Mouse (Mus musculus) ES-E14 (cell line): ENCODE results near the gene Fbxo31. TPM values are rescaled to one million over a fixed set of nuclear protein-coding genes. Genes with fewer than 3 reads are reported as not detected.

Experiments
- DNase-seq: peaks from one replicate; pipeline ENCODE4 v3.0.0-alpha.2; 2013; ENCODE audit warnings: low read depth, low spot score
- H3K27ac ChIP-seq: 2 replicates; pipeline ENCODE4 v1.5.1; 2012; ENCODE audit warnings: low read depth, mild to moderate bottlenecking, low read length, moderate library complexity, mixed read lengths; ENCODE audit not compliant: poor library complexity, insufficient read depth, severe bottlenecking
- H3K36me3 ChIP-seq: 2 replicates; pipeline ENCODE4 v1.6.1; 2012; ENCODE audit warnings: mild to moderate bottlenecking, low read length, moderate library complexity, mixed read lengths; ENCODE audit not compliant: control insufficient read depth, poor library complexity, insufficient read depth, severe bottlenecking
- H3K4me1 ChIP-seq, 2 experiments: fragments of 150-350 bp in 1 of 2; sonication (generic) in 1 of 2; 2 replicates each; pipeline ENCODE4 v1.6.1; 2012; ENCODE audit warnings: low read length in 2 of 2, mild to moderate bottlenecking in 1 of 2, mixed read lengths in 1 of 2; ENCODE audit not compliant: control insufficient read depth in 2 of 2, insufficient read depth in 2 of 2, poor library complexity in 1 of 2
- H3K4me3 ChIP-seq, 2 experiments: fragments of 150-350 bp in 1 of 2; sonication (generic) in 1 of 2; 2 replicates each; pipeline ENCODE4 v1.5.1; 2012; ENCODE audit warnings: low read length in 2 of 2, low read depth in 1 of 2, mild to moderate bottlenecking in 1 of 2, mixed read lengths in 1 of 2; ENCODE audit not compliant: insufficient read depth in 1 of 2, poor library complexity in 1 of 2, severe bottlenecking in 1 of 2
- H3K9ac ChIP-seq: 2 replicates; pipeline ENCODE4 v1.6.1; 2012; ENCODE audit warnings: low read depth, mild to moderate bottlenecking, low read length, mixed read lengths; ENCODE audit not compliant: poor library complexity, insufficient read depth, severe bottlenecking
- H3K9me3 ChIP-seq: fragments of 150-350 bp; sonication (generic); 2 replicates; pipeline ENCODE4 v1.6.1; 2012; ENCODE audit warnings: low read depth, mild to moderate bottlenecking, low read length; ENCODE audit not compliant: control insufficient read depth, insufficient read depth
- CHD2 ChIP-seq: IDR thresholded peaks from 2 replicates; pipeline ENCODE4 v1.6.1; 2014; ENCODE audit warnings: mild to moderate bottlenecking, low read depth, low read length, inconsistent platforms
- HCFC1 ChIP-seq: IDR thresholded peaks from 2 replicates; pipeline ENCODE4 v1.6.1; 2012; ENCODE audit warnings: low read length, inconsistent platforms, borderline replicate concordance; ENCODE audit not compliant: insufficient read depth
- MAFK ChIP-seq: IDR thresholded peaks from 2 replicates; pipeline ENCODE4 v1.6.1; 2014; ENCODE audit warnings: mild to moderate bottlenecking, low read depth, low read length, inconsistent platforms; ENCODE audit not compliant: insufficient read depth
- ZC3H11A ChIP-seq: IDR thresholded peaks from 2 replicates; pipeline ENCODE4 v1.6.1; 2012; ENCODE audit warnings: low read depth, mild to moderate bottlenecking, inconsistent platforms, low read length, borderline replicate concordance
- ZNF384 ChIP-seq: IDR thresholded peaks from 2 replicates; pipeline ENCODE4 v1.6.1; 2012; ENCODE audit warnings: low read depth, low read length, inconsistent platforms
- in situ Hi-C, 2 experiments: fragments of 600-800 bp; cut with MboI; formaldehyde crosslinking; loops; one replicate each; pipeline ENCODE4 v1.15.1; 2025; ENCODE audit warnings: low sequenced_read_pairs in 2 of 2, inconsistent platforms in 1 of 2; ENCODE audit not compliant: unreplicated experiment in 2 of 2
- total RNA-seq: library from RNA; depleted of rRNA; stranded (reverse); fragments of 300-350 nt; gene quantifications from 2 replicates; pipeline ENCODE4 v1.2.3, GENCODE M21; 2012

The Fbxo31 gene
- total RNA-seq, 1 experiment, result 15.5 TPM

DNA sequence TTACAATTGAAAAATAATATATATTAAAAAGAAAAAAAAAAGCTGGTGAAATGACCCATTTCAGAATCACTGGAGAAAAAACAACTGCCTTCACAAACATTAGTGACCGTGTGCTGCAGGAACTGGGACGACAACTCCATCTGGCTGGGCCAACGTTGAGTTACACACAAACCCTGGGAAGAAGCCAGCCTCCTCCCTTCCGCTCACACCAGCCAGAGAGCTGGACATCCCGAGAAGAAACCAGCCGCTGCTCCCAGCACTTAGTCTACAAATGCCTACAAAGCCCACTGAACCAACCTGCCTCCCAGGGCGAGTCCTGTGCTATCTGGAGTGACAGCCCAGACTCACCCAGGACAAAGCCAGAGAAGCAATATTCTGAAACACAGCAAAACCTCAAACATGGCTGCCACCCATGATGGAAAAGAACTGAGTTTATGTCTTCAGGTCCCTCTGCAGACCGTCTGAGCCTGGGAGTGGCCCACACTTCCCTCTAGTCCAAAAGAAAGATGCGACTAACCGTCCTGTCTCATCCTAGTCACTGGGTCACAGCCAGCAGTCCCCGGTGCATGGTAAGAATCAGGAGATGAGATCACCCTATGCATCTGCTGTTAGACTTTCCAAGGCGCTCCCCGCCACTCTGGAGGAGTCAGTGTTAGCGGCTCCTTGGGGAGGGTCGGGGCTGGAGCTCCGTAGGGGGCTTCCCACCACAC lies 16.8 kb downstream of the Fbxo31 start:
- H3K36me3 ChIP-seq, result peaks cover 10% of the 10 kb centered on the region; the same call in 1 of the 2 replicates
- peaks cover 0 to 5% of the 10 kb centered on the region in 2 experiments; a peak in 1 of 4 replicates for H3K4me1 ChIP-seq
- in situ Hi-C loops, result no loop called here
- H3K4me3 ChIP-seq, result no peak overlapping the region
- no peak overlapping the region for H3K27ac ChIP-seq
- TF ChIP-seq HCFC1 (no peak), MAFK (no peak), ZNF384 (no peak), CHD2 (no peak), ZC3H11A (no peak)
- H3K9me3 ChIP-seq, result no peaks in the 10 kb centered on the region
- no peak overlapping the region for H3K9ac ChIP-seq
- DNase-seq, result no peak

DNA sequence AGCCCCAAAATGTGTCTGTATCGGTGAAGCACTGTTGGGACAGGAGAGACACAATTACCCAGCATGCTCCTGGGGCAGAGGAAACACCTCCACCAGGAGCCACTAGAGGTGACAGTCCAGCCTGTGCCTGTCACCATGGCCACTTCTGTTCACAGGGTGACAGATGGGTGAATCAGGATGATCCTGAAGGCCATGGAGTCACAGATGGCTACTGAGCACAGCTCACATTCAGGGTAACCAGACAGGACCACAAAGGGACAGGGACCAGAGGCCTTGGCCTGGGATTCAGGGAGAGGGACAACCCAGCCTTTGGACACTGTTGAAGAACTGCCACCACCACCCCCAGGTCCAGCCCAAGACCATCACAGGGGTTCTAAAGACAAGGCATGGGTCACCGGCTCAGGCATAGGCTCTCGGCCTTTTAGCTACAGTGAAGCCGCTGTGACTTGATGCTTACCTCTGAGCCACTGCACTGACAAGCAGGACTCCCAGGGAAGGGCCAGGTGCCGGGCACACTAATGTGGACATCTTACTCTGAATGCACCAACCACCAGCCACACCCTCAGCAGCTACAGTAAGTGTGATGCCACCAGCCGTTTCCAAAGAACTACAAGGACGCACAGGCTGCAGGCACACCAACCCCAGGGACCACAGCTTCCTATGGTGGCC lies 18.0 kb downstream of the Fbxo31 start:
- Histone ChIP-seq H3K4me1 (peaks cover 0 to 9% of the 10 kb centered on the region in 2 experiments; a peak in 1 of 4 replicates), H3K27ac (no peak overlapping the region), H3K9me3 (no peaks in the 10 kb centered on the region), H3K9ac (no peak overlapping the region), H3K4me3 (no peak overlapping the region), H3K36me3 (peaks cover 13% of the 10 kb centered on the region; the same call in 1 of the 2 replicates)
- no peak for TF ChIP-seq ZC3H11A
- TF ChIP-seq HCFC1, result no peak
- no peak for TF ChIP-seq ZNF384
- no peak for TF ChIP-seq CHD2
- no peak for TF ChIP-seq MAFK
- no peak for DNase-seq
- in situ Hi-C loops, result no loop called here

DNA sequence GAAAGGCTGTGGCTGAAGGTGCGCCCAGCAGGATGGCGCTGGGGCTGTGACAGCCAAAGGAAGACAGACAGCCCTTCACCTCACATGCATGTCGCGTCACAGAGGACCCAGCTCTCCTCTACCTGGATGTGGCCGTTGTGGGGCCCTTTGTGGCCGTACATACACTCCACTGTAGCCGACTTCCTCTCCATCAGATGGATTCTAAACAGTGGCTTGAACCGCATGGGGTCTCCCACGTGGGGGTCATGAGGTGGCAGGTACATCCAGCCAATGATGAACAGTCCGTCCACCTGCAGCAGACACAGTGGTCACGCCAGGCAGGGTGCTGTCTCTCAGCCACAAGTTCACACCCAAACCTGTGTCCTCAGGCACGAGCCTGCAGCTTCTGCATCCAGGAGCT lies 18.8 kb downstream of the Fbxo31 start:
- Histone ChIP-seq H3K4me1 (peaks cover 0 to 9% of the 10 kb centered on the region in 2 experiments; a peak in 1 of 4 replicates), H3K4me3 (no peak overlapping the region), H3K9ac (no peak overlapping the region), H3K27ac (no peak overlapping the region), H3K9me3 (no peaks in the 10 kb centered on the region), H3K36me3 (peaks cover 18% of the 10 kb centered on the region)
- in situ Hi-C loops, result no loop called here
- TF ChIP-seq ZC3H11A (no peak), MAFK (no peak), ZNF384 (no peak), CHD2 (no peak)
- DNase-seq, result no peak

DNA sequence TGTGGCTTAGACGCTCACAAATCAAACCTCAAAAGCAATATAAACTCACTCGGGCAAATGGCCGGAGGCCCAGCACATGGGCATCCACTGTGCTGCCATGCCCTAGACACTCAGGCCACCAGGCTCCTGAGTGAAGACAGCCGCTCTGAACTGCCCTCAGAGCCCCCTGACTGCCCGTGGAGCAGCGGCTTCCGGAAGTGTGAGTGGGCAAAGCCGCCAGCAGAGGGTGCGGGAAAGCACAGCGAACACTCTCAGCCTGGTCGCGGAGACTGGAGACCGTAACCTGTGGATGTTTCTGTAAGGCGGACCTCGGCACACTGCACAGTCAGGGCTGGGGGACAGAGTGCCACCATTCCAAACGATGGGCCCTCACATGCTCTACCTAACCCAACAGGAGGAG lies 20.1 kb downstream of the Fbxo31 start:
- no peaks in the 10 kb centered on the region for H3K9me3 ChIP-seq
- H3K36me3 ChIP-seq, result peaks cover 29% of the 10 kb centered on the region
- peaks cover 0 to 9% of the 10 kb centered on the region in 2 experiments; a peak in 1 of 4 replicates for H3K4me1 ChIP-seq
- TF ChIP-seq CHD2, result no peak
- TF ChIP-seq ZC3H11A, result no peak
- TF ChIP-seq MAFK, result no peak
- no peak for TF ChIP-seq ZNF384
- no peak for TF ChIP-seq HCFC1
- H3K27ac ChIP-seq, result no peak overlapping the region
- no peak overlapping the region for H3K9ac ChIP-seq
- DNase-seq, result no peak
- no peak overlapping the region; a peak in 1 of 4 replicates for H3K4me3 ChIP-seq
- in situ Hi-C loops, result no loop called here

DNA sequence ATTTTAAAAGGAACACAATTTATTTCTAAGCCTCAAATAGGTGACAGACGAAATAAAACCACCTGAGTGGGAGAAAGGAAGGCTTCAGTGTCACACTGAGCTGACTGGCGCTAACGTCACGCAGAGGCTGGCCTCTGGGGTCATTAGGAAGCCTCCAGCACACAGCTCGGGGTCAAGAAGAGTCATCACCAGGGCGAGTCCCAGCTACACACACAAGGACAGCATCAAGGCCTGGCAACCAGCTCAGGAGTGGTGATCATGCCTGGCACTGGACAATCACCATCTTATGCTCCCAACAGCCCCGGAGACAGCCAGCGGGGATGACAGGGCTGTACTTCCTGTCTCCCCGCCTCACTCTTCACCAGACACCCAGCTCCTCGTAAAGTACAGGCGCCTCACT lies 20.9 kb downstream of the Fbxo31 start:
- in situ Hi-C loops, result no loop called here
- no peak for TF ChIP-seq ZC3H11A
- no peak for TF ChIP-seq HCFC1
- no peak for TF ChIP-seq ZNF384
- TF ChIP-seq CHD2, result no peak
- no peak for TF ChIP-seq MAFK

More for the DNA sequence above, 20.9 kb downstream of the Fbxo31 start:
- Histone ChIP-seq H3K36me3 (peaks cover 33% of the 10 kb centered on the region), H3K27ac (no peak overlapping the region), H3K9me3 (no peaks in the 10 kb centered on the region), H3K4me1 (peaks cover 0 to 9% of the 10 kb centered on the region in 2 experiments; a peak in 1 of 4 replicates), H3K9ac (no peak overlapping the region), H3K4me3 (no peak overlapping the region)
- DNase-seq, result no peak
